Mouse (Mus musculus) MEL (cell line): ENCODE measurements around the gene Osbp2. TPM values are rescaled to one million over a fixed set of nuclear protein-coding genes. Genes with fewer than 3 reads are reported as not detected.

Source experiments
- DNase-seq: peaks from one replicate; pipeline ENCODE4 v3.0.0; 2011; ENCODE audit warnings: low read depth, low spot score
- H3K27ac ChIP-seq: 2 replicates; pipeline ENCODE4 v1.5.1; 2012; ENCODE audit warnings: low read depth, mild to moderate bottlenecking, control low read depth, low read length, moderate library complexity; ENCODE audit not compliant: control insufficient read depth
- H3K27me3 ChIP-seq, 2 experiments: fragments of 150-350 bp in 1 of 2; sonication (generic) in 1 of 2; 2 replicates each; pipeline ENCODE4 v1.6.1; 2012; ENCODE audit warnings: low read length in 2 of 2, mild to moderate bottlenecking in 2 of 2, improper control_type of control experiment in 1 of 2, moderate library complexity in 1 of 2; ENCODE audit not compliant: insufficient read depth in 2 of 2, control insufficient read depth in 1 of 2
- H3K36me3 ChIP-seq, 2 experiments: 2 replicates each; pipeline ENCODE4 v1.6.1; 2012 to 2014; ENCODE audit warnings: low read length in 2 of 2, improper control_type of control experiment in 1 of 2, inconsistent platforms in 1 of 2, mild to moderate bottlenecking in 1 of 2; ENCODE audit not compliant: insufficient read depth in 2 of 2, control insufficient read depth in 1 of 2
- H3K4me1 ChIP-seq, 2 experiments: fragments of 150-350 bp in 1 of 2; sonication (generic) in 1 of 2; 2 replicates each; pipeline ENCODE4 v1.6.1; 2012; ENCODE audit warnings: low read length in 2 of 2, improper control_type of control experiment in 1 of 2, mild to moderate bottlenecking in 1 of 2; ENCODE audit not compliant: insufficient read depth in 2 of 2, control insufficient read depth in 1 of 2
- H3K4me3 ChIP-seq, 2 experiments: fragments of 150-350 bp in 1 of 2; sonication (generic) in 1 of 2; 2 replicates each; pipeline ENCODE4 v1.5.1; 2012; ENCODE audit warnings: low read depth in 2 of 2, low read length in 2 of 2, mild to moderate bottlenecking in 2 of 2, moderate library complexity in 2 of 2, control low read depth in 1 of 2, improper control_type of control experiment in 1 of 2; ENCODE audit not compliant: control insufficient read depth in 1 of 2, insufficient read depth in 1 of 2
- H3K79me2 ChIP-seq: 2 replicates; pipeline ENCODE4 v1.6.1; 2012; ENCODE audit warnings: mild to moderate bottlenecking, low read length, moderate library complexity; ENCODE audit not compliant: control insufficient read depth, poor library complexity, insufficient read depth
- H3K9ac ChIP-seq: 2 replicates; pipeline ENCODE4 v1.6.1; 2012; ENCODE audit warnings: low read depth, mild to moderate bottlenecking, control low read depth, low read length, moderate library complexity; ENCODE audit not compliant: control insufficient read depth, poor library complexity, severe bottlenecking
- H3K9me3 ChIP-seq: fragments of 150-350 bp; sonication (generic); replicated peaks from 2 replicates; pipeline ENCODE4 v1.6.1; 2012; ENCODE audit warnings: mild to moderate bottlenecking, low read length, improper control_type of control experiment, moderate library complexity; ENCODE audit not compliant: insufficient read depth
- BHLHE40 ChIP-seq: IDR thresholded peaks from 2 replicates; pipeline ENCODE4 v1.6.1; 2012; ENCODE audit warnings: low read depth, mild to moderate bottlenecking, inconsistent platforms, low read length, improper control_type of control experiment, borderline replicate concordance
- CHD1 ChIP-seq: IDR thresholded peaks from 2 replicates; pipeline ENCODE4 v1.6.1; 2012; ENCODE audit warnings: low read depth, mild to moderate bottlenecking, inconsistent platforms, low read length, improper control_type of control experiment
- CTCF ChIP-seq, 3 experiments: IDR thresholded peaks in 2 of 3; conservative IDR thresholded peaks in 1 of 3; 2 replicates each; pipeline ENCODE4 v1.5.1; 2011 to 2012; ENCODE audit warnings: low read length in 3 of 3, low read depth in 2 of 3, mild to moderate bottlenecking in 2 of 3, improper control_type of control experiment in 1 of 3, inconsistent platforms in 1 of 3, mixed read lengths in 1 of 3, moderate library complexity in 1 of 3; ENCODE audit not compliant: control insufficient read depth in 1 of 3, insufficient read depth in 1 of 3, poor library complexity in 1 of 3, severe bottlenecking in 1 of 3
- EP300 ChIP-seq, 2 experiments: IDR thresholded peaks; 2 replicates each; pipeline ENCODE4 v1.6.1; 2011; ENCODE audit warnings: improper control_type of control experiment in 2 of 2, low read length in 2 of 2, low read depth in 1 of 2, mild to moderate bottlenecking in 1 of 2
- GABPA ChIP-seq: IDR thresholded peaks from 2 replicates; pipeline ENCODE4 v1.6.1; 2012; ENCODE audit warnings: low read depth, mild to moderate bottlenecking, inconsistent platforms, low read length, improper control_type of control experiment, moderate library complexity
- GATA1 ChIP-seq: IDR thresholded peaks from 2 replicates; pipeline ENCODE4 v1.6.1; 2011; ENCODE audit warnings: low read depth, low read length, improper control_type of control experiment
- KAT2A ChIP-seq: conservative IDR thresholded peaks from 2 replicates; pipeline ENCODE4 v1.6.1; 2012; ENCODE audit warnings: low read depth, low read length, improper control_type of control experiment, inconsistent platforms
- MEF2A ChIP-seq: IDR thresholded peaks from 2 replicates; pipeline ENCODE4 v1.6.1; 2014; ENCODE audit warnings: low read depth, mild to moderate bottlenecking, inconsistent platforms, low read length, improper control_type of control experiment; ENCODE audit not compliant: poor library complexity, insufficient replicate concordance, severe bottlenecking; ENCODE audit errors: extremely low read depth
- MYB ChIP-seq: IDR thresholded peaks from 2 replicates; pipeline ENCODE4 v1.6.1; 2011; ENCODE audit warnings: mild to moderate bottlenecking, low read depth, low read length, improper control_type of control experiment
- MYC ChIP-seq: IDR thresholded peaks from 2 replicates; pipeline ENCODE4 v1.6.1; 2011; ENCODE audit warnings: low read depth, mild to moderate bottlenecking, low read length, improper control_type of control experiment, moderate library complexity
- POLR2AphosphoS2 ChIP-seq: IDR thresholded peaks from 2 replicates; pipeline ENCODE4 v1.6.1; 2011; ENCODE audit warnings: low read length, improper control_type of control experiment
- TAL1 ChIP-seq: IDR thresholded peaks from 2 replicates; pipeline ENCODE4 v1.6.1; 2012; ENCODE audit warnings: mild to moderate bottlenecking, inconsistent platforms, low read length, moderate library complexity, mixed read lengths
- UBTF ChIP-seq: IDR thresholded peaks from 2 replicates; pipeline ENCODE4 v1.6.1; 2012; ENCODE audit warnings: low read depth, mild to moderate bottlenecking, inconsistent platforms, low read length, improper control_type of control experiment, moderate library complexity, borderline replicate concordance; ENCODE audit not compliant: insufficient read depth
- USF2 ChIP-seq, 2 experiments: IDR thresholded peaks; 2 replicates each; pipeline ENCODE4 v1.6.1; 2011 to 2012; ENCODE audit warnings: improper control_type of control experiment in 2 of 2, low read length in 2 of 2, borderline replicate concordance in 1 of 2, inconsistent platforms in 1 of 2, low read depth in 1 of 2, mild to moderate bottlenecking in 1 of 2; ENCODE audit not compliant: insufficient read depth in 1 of 2
- ZC3H11A ChIP-seq: IDR thresholded peaks from 2 replicates; pipeline ENCODE4 v1.6.1; 2012; ENCODE audit warnings: low read depth, mild to moderate bottlenecking, inconsistent platforms, low read length, improper control_type of control experiment
- polyA plus RNA-seq, 2 experiments: library from polyadenylated mRNA; stranded (reverse) in 1 of 2; unstranded in 1 of 2; fragments of >175 nt in 1 of 2; fragments of >200 nt in 1 of 2; gene quantifications; 2 replicates each; pipeline versions ENCODE4 v1.2.1 to v1.2.4; 2012; ENCODE audit warnings: low replicate concordance in 2 of 2, low read depth in 1 of 2; ENCODE audit not compliant: insufficient read length in 2 of 2, insufficient read depth in 1 of 2, missing spikeins in 1 of 2
- total RNA-seq: library from RNA; depleted of rRNA; stranded (reverse); fragments of 300-350 nt; gene quantifications from 2 replicates; pipeline ENCODE4 v1.2.3, GENCODE M21; 2012

Osbp2 gene
- total and polyA plus RNA-seq, 3 experiments, result 0.04 TPM; not detected in 2

DNA sequence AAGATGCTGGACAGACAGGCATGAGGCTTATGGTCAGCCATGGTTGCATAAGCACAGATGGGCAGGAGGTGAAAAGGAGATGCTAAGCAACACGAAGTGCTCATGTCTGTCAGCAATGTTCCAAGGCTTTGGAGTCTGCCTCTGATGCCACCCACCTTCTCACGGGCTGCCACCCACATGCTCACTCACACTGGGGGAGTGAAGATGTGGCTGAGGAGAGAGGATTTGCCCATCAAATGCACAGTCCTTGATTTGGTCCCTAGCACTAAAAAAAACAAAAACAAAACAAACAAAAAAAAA, 13.4 kb downstream of the Osbp2 start:
- no peak overlapping the region for H3K4me3 ChIP-seq
- H3K27ac ChIP-seq, result no peak overlapping the region
- H3K4me1 ChIP-seq, result no peaks in the 10 kb centered on the region
- H3K9me3 ChIP-seq, result no peaks in the 10 kb centered on the region
- no peak overlapping the region for H3K9ac ChIP-seq
- H3K79me2 ChIP-seq, result no peaks in the 10 kb centered on the region
- TF ChIP-seq BHLHE40 (no peak), MEF2A (no peak), MYB (no peak), MYC (no peak), TAL1 (no peak), UBTF (no peak), GABPA (no peak)
- no peaks in the 10 kb centered on the region for H3K36me3 ChIP-seq
- no peak for DNase-seq
- H3K27me3 ChIP-seq, result peaks cover 1 to 5% of the 10 kb centered on the region in 2 experiments; a peak in 2 of 4 replicates

DNA sequence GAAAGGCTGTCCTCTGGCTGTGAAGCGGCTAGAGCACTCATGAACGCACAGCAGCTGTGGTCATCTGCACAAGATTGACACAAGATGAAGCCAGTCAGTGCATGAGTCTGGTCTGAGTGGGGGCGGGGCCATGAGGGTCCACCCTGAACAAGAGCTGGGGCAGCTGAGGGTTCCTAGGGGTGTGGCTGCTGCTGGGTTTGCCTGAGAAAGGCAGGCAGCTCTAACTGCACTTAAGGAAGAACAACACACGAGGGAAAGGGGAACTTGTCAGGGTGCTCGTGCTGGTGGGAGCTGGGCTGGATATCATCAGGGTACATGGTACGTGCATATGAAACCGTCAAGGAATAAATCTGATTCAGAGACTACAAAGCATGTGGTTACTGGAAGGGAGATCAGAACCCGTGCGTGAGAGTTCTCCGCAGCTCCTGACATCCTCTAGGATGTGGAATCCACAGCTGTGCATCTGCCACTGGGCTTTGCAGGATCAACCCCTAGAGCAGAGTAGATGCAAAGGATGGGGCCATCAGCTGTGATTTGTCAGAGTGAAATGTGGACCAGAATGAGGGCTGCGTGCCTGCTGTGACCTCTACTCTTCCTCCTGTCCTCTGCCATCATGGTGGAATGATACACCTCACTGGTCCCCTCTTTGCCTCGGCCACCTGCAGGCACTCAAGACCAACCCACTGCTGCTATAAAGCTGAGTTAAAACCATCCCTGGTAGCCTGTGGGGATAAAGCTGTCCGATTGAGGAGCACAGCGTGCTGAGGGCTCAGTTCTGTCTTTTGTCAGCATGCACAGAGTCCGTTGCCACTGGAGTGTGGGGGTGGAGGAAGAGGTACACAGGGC, 14.0 kb downstream of the Osbp2 start:
- Histone ChIP-seq H3K4me1 (no peaks in the 10 kb centered on the region), H3K9me3 (no peaks in the 10 kb centered on the region), H3K36me3 (no peaks in the 10 kb centered on the region), H3K27me3 (peaks cover 1 to 3% of the 10 kb centered on the region in 2 experiments; a peak in 2 of 4 replicates), H3K4me3 (no peak overlapping the region), H3K9ac (no peak overlapping the region), H3K27ac (no peak overlapping the region), H3K79me2 (no peaks in the 10 kb centered on the region)
- DNase-seq, result peak; percentile 44
- TF ChIP-seq KAT2A (no peak), USF2 (IDR thresholded peaks at IDR 0.05; ENCODE audit: borderline replicate concordance in 1 of 2, insufficient read depth in 1 of 2, low read depth in 1 of 2, low read length in 2 of 2) (no peak), EP300 (IDR thresholded peaks at IDR 0.05; ENCODE audit: low read depth in 1 of 2, low read length in 2 of 2) (no peak), MYC (no peak), ZC3H11A (no peak), CHD1 (no peak), POLR2AphosphoS2 (no peak), GABPA (no peak), GATA1 (no peak), CTCF (IDR thresholded peaks at IDR 0.05 in 2 of 3, conservative IDR thresholded peaks at IDR 0.05 in 1 of 3; ENCODE audit: control insufficient read depth in 1 of 3, insufficient read depth in 1 of 3, low read depth in 2 of 3, low read length in 3 of 3, poor library complexity in 1 of 3, severe bottlenecking in 1 of 3) (no peak)
